Mouse (Mus musculus): Measurements from ENCODE around the gene Slit3. TPM values are rescaled to one million over a fixed set of nuclear protein-coding genes. Genes with fewer than 3 reads are reported as not detected.

Slit3 gene
- polyA plus RNA-seq, 1 experiment from 2014 or later: 5.8 TPM

- no peak overlapping the region for H3K4me3 ChIP-seq (replicated peaks; ENCODE audit: low read length)
- no peak overlapping the region for H3K4me2 ChIP-seq (ENCODE audit: low read length)
- H3K27ac ChIP-seq (ENCODE audit: low read length): no peak overlapping the region
- no peak for ATAC-seq
- H3K36me3 ChIP-seq (ENCODE audit: control insufficient read depth, insufficient read depth): no peaks in the 10 kb centered on the region
- H3K27me3 ChIP-seq (replicated peaks; ENCODE audit: control insufficient read depth, insufficient read depth, low read length): no peaks in the 10 kb centered on the region
- no peaks in the 10 kb centered on the region for H3K4me1 ChIP-seq (replicated peaks; ENCODE audit: control insufficient read depth, insufficient read depth, low read length)
- no peak overlapping the region for H3K9ac ChIP-seq (replicated peaks; ENCODE audit: low read depth, low read length)
- 67% methylated on average over 1 of the region's 1 CpGs for WGBS
- no peaks in the 10 kb centered on the region for H3K9me3 ChIP-seq (ENCODE audit: control insufficient read depth, low read length)
These were observed 206.9 kb downstream of the Slit3 start for GRCm38 (mm10) chr11:35327899-35328298.

GRCm38 (mm10) chr11:35331476-35331875, 210.5 kb downstream of the Slit3 start:
- Histone ChIP-seq H3K9me3 (ENCODE audit: control insufficient read depth, low read length) (no peaks in the 10 kb centered on the region), H3K9ac (replicated peaks; ENCODE audit: low read depth, low read length) (no peak overlapping the region), H3K27ac (ENCODE audit: low read length) (no peak overlapping the region), H3K4me3 (replicated peaks; ENCODE audit: low read length) (no peak overlapping the region), H3K27me3 (replicated peaks; ENCODE audit: control insufficient read depth, insufficient read depth, low read length) (no peaks in the 10 kb centered on the region), H3K4me2 (ENCODE audit: low read length) (no peak overlapping the region), H3K4me1 (replicated peaks; ENCODE audit: control insufficient read depth, insufficient read depth, low read length) (no peaks in the 10 kb centered on the region), H3K36me3 (ENCODE audit: control insufficient read depth, insufficient read depth) (no peaks in the 10 kb centered on the region)
- 82% methylated on average over 3 of the region's 3 CpGs for WGBS
- ATAC-seq: no peak

- H3K36me3 ChIP-seq (ENCODE audit: control insufficient read depth, insufficient read depth): no peaks in the 10 kb centered on the region
- no peaks in the 10 kb centered on the region for H3K9me3 ChIP-seq (ENCODE audit: control insufficient read depth, low read length)
- no peak for ATAC-seq
- no peaks in the 10 kb centered on the region for H3K27me3 ChIP-seq (replicated peaks; ENCODE audit: control insufficient read depth, insufficient read depth, low read length)
- no peak overlapping the region for H3K4me2 ChIP-seq (ENCODE audit: low read length)
- peaks cover 4% of the 10 kb centered on the region for H3K4me1 ChIP-seq (replicated peaks; ENCODE audit: control insufficient read depth, insufficient read depth, low read length)
- no peak overlapping the region for H3K27ac ChIP-seq (ENCODE audit: low read length)
- WGBS: 88% methylated on average over 8 of the region's 8 CpGs
- H3K4me3 ChIP-seq (replicated peaks; ENCODE audit: low read length): no peak overlapping the region
- H3K9ac ChIP-seq (replicated peaks; ENCODE audit: low read depth, low read length): no peak overlapping the region
These were observed 215.5 kb downstream of the Slit3 start for GRCm38 (mm10) chr11:35336558-35336957.

GRCm38 (mm10) chr11:35337493-35337892, 216.5 kb downstream of the Slit3 start:
- Histone ChIP-seq H3K9ac (replicated peaks; ENCODE audit: low read depth, low read length) (no peak overlapping the region), H3K4me1 (replicated peaks; ENCODE audit: control insufficient read depth, insufficient read depth, low read length) (peaks cover 4% of the 10 kb centered on the region), H3K9me3 (ENCODE audit: control insufficient read depth, low read length) (no peaks in the 10 kb centered on the region), H3K36me3 (ENCODE audit: control insufficient read depth, insufficient read depth) (no peaks in the 10 kb centered on the region), H3K4me3 (replicated peaks; ENCODE audit: low read length) (no peak overlapping the region), H3K4me2 (ENCODE audit: low read length) (no peak overlapping the region), H3K27me3 (replicated peaks; ENCODE audit: control insufficient read depth, insufficient read depth, low read length) (no peaks in the 10 kb centered on the region), H3K27ac (ENCODE audit: low read length) (no peak overlapping the region)
- no peak for ATAC-seq
- 72% methylated on average over 8 of the region's 8 CpGs for WGBS

GRCm38 (mm10) chr11:35337927-35338819, 217.1 kb downstream of the Slit3 start:
- no peak overlapping the region for H3K4me3 ChIP-seq (replicated peaks; ENCODE audit: low read length)
- ATAC-seq: no peak
- H3K27ac ChIP-seq (ENCODE audit: low read length): no peak overlapping the region
- H3K4me2 ChIP-seq (ENCODE audit: low read length): no peak overlapping the region
- H3K9ac ChIP-seq (replicated peaks; ENCODE audit: low read depth, low read length): no peak overlapping the region
- WGBS: 58% methylated on average over 19 of the region's 19 CpGs
- H3K4me1 ChIP-seq (replicated peaks; ENCODE audit: control insufficient read depth, insufficient read depth, low read length): peaks cover 4% of the 10 kb centered on the region
- H3K9me3 ChIP-seq (ENCODE audit: control insufficient read depth, low read length): no peaks in the 10 kb centered on the region
- H3K27me3 ChIP-seq (replicated peaks; ENCODE audit: control insufficient read depth, insufficient read depth, low read length): no peaks in the 10 kb centered on the region
- H3K36me3 ChIP-seq (ENCODE audit: control insufficient read depth, insufficient read depth): no peaks in the 10 kb centered on the region

- no peak overlapping the region for H3K4me2 ChIP-seq (ENCODE audit: low read length)
- peaks cover 4% of the 10 kb centered on the region for H3K4me1 ChIP-seq (replicated peaks; ENCODE audit: control insufficient read depth, insufficient read depth, low read length)
- WGBS: 78% methylated on average over 6 of the region's 6 CpGs
- H3K27me3 ChIP-seq (replicated peaks; ENCODE audit: control insufficient read depth, insufficient read depth, low read length): no peaks in the 10 kb centered on the region
- no peak overlapping the region for H3K9ac ChIP-seq (replicated peaks; ENCODE audit: low read depth, low read length)
- H3K27ac ChIP-seq (ENCODE audit: low read length): no peak overlapping the region
- no peaks in the 10 kb centered on the region for H3K9me3 ChIP-seq (ENCODE audit: control insufficient read depth, low read length)
- H3K4me3 ChIP-seq (replicated peaks; ENCODE audit: low read length): no peak overlapping the region
- no peaks in the 10 kb centered on the region for H3K36me3 ChIP-seq (ENCODE audit: control insufficient read depth, insufficient read depth)
- no peak for ATAC-seq
These were observed 219.7 kb downstream of the Slit3 start for GRCm38 (mm10) chr11:35340752-35341151.

- H3K4me2 ChIP-seq (ENCODE audit: low read length): no peak overlapping the region
- no peaks in the 10 kb centered on the region for H3K36me3 ChIP-seq (ENCODE audit: control insufficient read depth, insufficient read depth)
- H3K27me3 ChIP-seq (replicated peaks; ENCODE audit: control insufficient read depth, insufficient read depth, low read length): no peaks in the 10 kb centered on the region; the same call in 1 of the 2 replicates
- H3K9me3 ChIP-seq (ENCODE audit: control insufficient read depth, low read length): no peaks in the 10 kb centered on the region
- no peak for ATAC-seq
- WGBS: 67% methylated on average over 5 of the region's 5 CpGs
- no peak overlapping the region for H3K4me3 ChIP-seq (replicated peaks; ENCODE audit: low read length)
- H3K27ac ChIP-seq (ENCODE audit: low read length): no peak overlapping the region
- peaks cover 4% of the 10 kb centered on the region for H3K4me1 ChIP-seq (replicated peaks; ENCODE audit: control insufficient read depth, insufficient read depth, low read length)
- no peak overlapping the region for H3K9ac ChIP-seq (replicated peaks; ENCODE audit: low read depth, low read length)
These were observed 221.5 kb downstream of the Slit3 start for GRCm38 (mm10) chr11:35342486-35342885.

- WGBS: 85% methylated on average over 13 of the region's 13 CpGs
- Histone ChIP-seq H3K4me3 (replicated peaks; ENCODE audit: low read length) (no peak overlapping the region), H3K27ac (ENCODE audit: low read length) (no peak overlapping the region), H3K4me2 (ENCODE audit: low read length) (no peak overlapping the region), H3K36me3 (ENCODE audit: control insufficient read depth, insufficient read depth) (no peaks in the 10 kb centered on the region), H3K4me1 (replicated peaks; ENCODE audit: control insufficient read depth, insufficient read depth, low read length) (no peaks in the 10 kb centered on the region), H3K9me3 (ENCODE audit: control insufficient read depth, low read length) (no peaks in the 10 kb centered on the region), H3K9ac (replicated peaks; ENCODE audit: low read depth, low read length) (no peak overlapping the region), H3K27me3 (replicated peaks; ENCODE audit: control insufficient read depth, insufficient read depth, low read length) (peaks cover 6% of the 10 kb centered on the region; the same call in 1 of the 2 replicates)
- ATAC-seq: no peak
These were observed 224.9 kb downstream of the Slit3 start for GRCm38 (mm10) chr11:35345696-35346480.

- Histone ChIP-seq H3K4me3 (replicated peaks; ENCODE audit: low read length) (no peak overlapping the region), H3K4me1 (replicated peaks; ENCODE audit: control insufficient read depth, insufficient read depth, low read length) (no peaks in the 10 kb centered on the region), H3K36me3 (ENCODE audit: control insufficient read depth, insufficient read depth) (no peaks in the 10 kb centered on the region), H3K27ac (ENCODE audit: low read length) (no peak overlapping the region), H3K9ac (replicated peaks; ENCODE audit: low read depth, low read length) (no peak overlapping the region), H3K27me3 (replicated peaks; ENCODE audit: control insufficient read depth, insufficient read depth, low read length) (peaks cover 6% of the 10 kb centered on the region; the same call in 1 of the 2 replicates), H3K4me2 (ENCODE audit: low read length) (no peak overlapping the region), H3K9me3 (ENCODE audit: control insufficient read depth, low read length) (no peaks in the 10 kb centered on the region)
- 30% methylated on average over 4 of the region's 4 CpGs for WGBS
- no peak for ATAC-seq
These were observed 227.1 kb downstream of the Slit3 start for GRCm38 (mm10) chr11:35348099-35348498.
